Comparison of ENCODE assay signal across 19 mouse cellular contexts in genomic region chr9:67184556-67184955, GRCm38 (mm10).
DNase-seq lines count a peak whose midpoint lies in the region; ATAC-seq and TF ChIP-seq lines count a peak whose summit lies in the region.
"Had no signal": no experiment of that assay in that cellular context is flagged by ENCODE, and none has a peak within 500 bp of the region (broad histone marks: within the 10 kb centered on the region; RNA-seq: fewer than 3 reads in every experiment).

No protein-coding gene starts in this region.

- H3K27ac ChIP-seq in kidney, postnatal 0 days: no peak overlapping the region
- H3K27ac ChIP-seq in lung, postnatal 0 days (ENCODE audit: low read length): no peak overlapping the region
- H3K27ac ChIP-seq: embryonic facial prominence, embryonic 15.5 days; forebrain, embryonic 15.5 days; hindbrain, embryonic 10.5 days; hindbrain, embryonic 14.5 days had no signal

- H3K27me3 ChIP-seq in kidney, postnatal 0 days (ENCODE audit: insufficient read depth, low read length): no peaks in the 10 kb centered on the region
- no peaks in the 10 kb centered on the region for H3K27me3 ChIP-seq in lung, postnatal 0 days (replicated peaks; ENCODE audit: insufficient read depth, low read length)
- H3K27me3 ChIP-seq: embryonic facial prominence, embryonic 15.5 days; forebrain, embryonic 15.5 days; heart, embryonic 12.5 days had no signal

- H3K9me3 ChIP-seq in kidney, postnatal 0 days (replicated peaks; ENCODE audit: low read length): no peaks in the 10 kb centered on the region
- H3K9me3 ChIP-seq in lung, postnatal 0 days (ENCODE audit: low read length): no peaks in the 10 kb centered on the region
- H3K9me3 ChIP-seq: embryonic facial prominence, embryonic 15.5 days; forebrain, embryonic 15.5 days had no signal

- no peak overlapping the region for H3K4me2 ChIP-seq in kidney, postnatal 0 days (ENCODE audit: low read length)
- no peak overlapping the region for H3K4me2 ChIP-seq in lung, postnatal 0 days (replicated peaks; ENCODE audit: low read depth, low read length)
- H3K4me2 ChIP-seq: embryonic facial prominence, embryonic 15.5 days; forebrain, embryonic 15.5 days; heart, embryonic 12.5 days; hindbrain, embryonic 14.5 days had no signal

- TF ChIP-seq CTCF in kidney, postnatal 0 days (IDR thresholded peaks at IDR 0.05; ENCODE audit: low read depth): peak; percentile 13; the same call in 1 of the 2 replicates
- TF ChIP-seq CTCF in lung, postnatal 0 days (IDR thresholded peaks at IDR 0.05): peak; percentile 30; the same call in 1 of the 2 replicates

- no peak overlapping the region for H3K4me3 ChIP-seq in kidney, postnatal 0 days (replicated peaks; ENCODE audit: low read depth, low read length)
- no peak overlapping the region for H3K4me3 ChIP-seq in lung, postnatal 0 days (ENCODE audit: low read depth, low read length)
- H3K4me3 ChIP-seq: embryonic facial prominence, embryonic 15.5 days; erythroblast, embryonic 14.5 days; forebrain, embryonic 15.5 days; heart, embryonic 12.5 days; hindbrain, embryonic 10.5 days had no signal

- no peak for DNase-seq in kidney, postnatal 0 days (ENCODE audit: low spot score)
- DNase-seq in kidney, adult 18-20 months: no peak
- DNase-seq in lung, postnatal 0 days (ENCODE audit: low spot score): no peak
- DNase-seq in lung, postnatal 14 days: no peak
- peak; percentile 29 for DNase-seq in ZHBTc4 (ENCODE audit: low read depth, low spot score)
- no peak for DNase-seq in adrenal gland, postnatal 14 days
- no peak for DNase-seq in ovary, adult 18-20 months (ENCODE audit: low spot score)
- DNase-seq: adrenal gland, adult 2 months; adrenal gland, postnatal 36 days; cerebellum, adult 2 months; cerebellum, postnatal 14 days; embryo, embryonic 11 days; gastrocnemius, postnatal 10 days had no signal

- no peaks in the 10 kb centered on the region for H3K36me3 ChIP-seq in kidney, postnatal 0 days (ENCODE audit: insufficient read depth, low read length)
- H3K36me3 ChIP-seq in lung, postnatal 0 days (ENCODE audit: insufficient read depth, low read length): no peaks in the 10 kb centered on the region
- H3K36me3 ChIP-seq: embryonic facial prominence, embryonic 15.5 days; forebrain, embryonic 15.5 days; heart, embryonic 12.5 days; hindbrain, embryonic 10.5 days had no signal

- no peaks in the 10 kb centered on the region for H3K4me1 ChIP-seq in kidney, postnatal 0 days (replicated peaks; ENCODE audit: insufficient read depth, low read length)
- no peaks in the 10 kb centered on the region for H3K4me1 ChIP-seq in lung, postnatal 0 days (ENCODE audit: insufficient read depth, low read depth, low read length)
- H3K4me1 ChIP-seq: forebrain, embryonic 15.5 days had no signal

- H3K9ac ChIP-seq in kidney, postnatal 0 days (ENCODE audit: low read depth, low read length): no peak overlapping the region
- no peak overlapping the region for H3K9ac ChIP-seq in lung, postnatal 0 days (replicated peaks; ENCODE audit: low read depth)
- H3K9ac ChIP-seq: embryonic facial prominence, embryonic 15.5 days; forebrain, embryonic 15.5 days; heart, embryonic 12.5 days; hindbrain, embryonic 14.5 days had no signal

- TF ChIP-seq EP300 in lung, postnatal 0 days (IDR thresholded peaks at IDR 0.05): no peak

- 85% methylated on average over 2 of the region's 2 CpGs for WGBS in kidney, postnatal 0 days
- 77% methylated on average over 2 of the region's 2 CpGs for WGBS in lung, postnatal 0 days

- ATAC-seq in kidney, postnatal 0 days (replicated peaks; ENCODE audit: low FRiP score, low read depth): no peak
- no peak for ATAC-seq in lung, postnatal 0 days
- ATAC-seq: forebrain, embryonic 15.5 days had no signal
